Mouse (Mus musculus) MEL (cell line): Measurements from ENCODE around the gene Ipcef1.

ENCODE experiments used
- CHD1 ChIP-seq: IDR thresholded peaks from 2 replicates; pipeline ENCODE4 v1.6.1; 2012; ENCODE audit warnings: low read depth, mild to moderate bottlenecking, inconsistent platforms, low read length, improper control_type of control experiment
- CTCF ChIP-seq, 3 experiments: IDR thresholded peaks in 2 of 3; conservative IDR thresholded peaks in 1 of 3; 2 replicates each; pipeline ENCODE4 v1.5.1; 2011 to 2012; ENCODE audit warnings: low read length in 3 of 3, low read depth in 2 of 3, mild to moderate bottlenecking in 2 of 3, improper control_type of control experiment in 1 of 3, inconsistent platforms in 1 of 3, mixed read lengths in 1 of 3, moderate library complexity in 1 of 3; ENCODE audit not compliant: control insufficient read depth in 1 of 3, insufficient read depth in 1 of 3, poor library complexity in 1 of 3, severe bottlenecking in 1 of 3
- ETS1 ChIP-seq: IDR thresholded peaks from 2 replicates; pipeline ENCODE4 v1.6.1; 2012; ENCODE audit warnings: low read depth, mild to moderate bottlenecking, inconsistent platforms, low read length, improper control_type of control experiment, moderate library complexity
- MAFK ChIP-seq: IDR thresholded peaks from 2 replicates; pipeline ENCODE4 v1.6.1; 2011; ENCODE audit warnings: low read depth, mild to moderate bottlenecking, low read length, improper control_type of control experiment, borderline replicate concordance
- NELFE ChIP-seq: IDR thresholded peaks from 2 replicates; pipeline ENCODE4 v1.6.1; 2011; ENCODE audit warnings: low read depth, low read length, improper control_type of control experiment
- POLR2A ChIP-seq, 2 experiments: IDR thresholded peaks; 2 replicates each; pipeline ENCODE4 v1.6.1; 2011 to 2012; ENCODE audit warnings: low read length in 2 of 2, mild to moderate bottlenecking in 2 of 2, control low read depth in 1 of 2, improper control_type of control experiment in 1 of 2, low read depth in 1 of 2, moderate library complexity in 1 of 2; ENCODE audit not compliant: control insufficient read depth in 1 of 2, insufficient read depth in 1 of 2, poor library complexity in 1 of 2
- POLR2AphosphoS2 ChIP-seq: IDR thresholded peaks from 2 replicates; pipeline ENCODE4 v1.6.1; 2011; ENCODE audit warnings: low read length, improper control_type of control experiment
- POLR2AphosphoS5 ChIP-seq: IDR thresholded peaks from 2 replicates; pipeline ENCODE4 v1.6.1; 2012; ENCODE audit warnings: low read depth, borderline replicate concordance, mild to moderate bottlenecking, inconsistent platforms, low read length, moderate library complexity, mixed read lengths
- RCOR1 ChIP-seq: IDR thresholded peaks from 2 replicates; pipeline ENCODE4 v1.6.1; 2012; ENCODE audit warnings: low read depth, mild to moderate bottlenecking, inconsistent platforms, low read length, improper control_type of control experiment
- ZNF384 ChIP-seq: IDR thresholded peaks from 2 replicates; pipeline ENCODE4 v1.6.1; 2012; ENCODE audit warnings: low read depth, mild to moderate bottlenecking, inconsistent platforms, low read length, improper control_type of control experiment

- TF ChIP-seq ZNF384, result no peak
- TF ChIP-seq POLR2A (IDR thresholded peaks at IDR 0.05; ENCODE audit: control insufficient read depth in 1 of 2, insufficient read depth in 1 of 2, low read depth in 1 of 2, low read length in 2 of 2, poor library complexity in 1 of 2), result no peak
- TF ChIP-seq CHD1, result no peak
- no peak for TF ChIP-seq CTCF (IDR thresholded peaks at IDR 0.05 in 2 of 3, conservative IDR thresholded peaks at IDR 0.05 in 1 of 3; ENCODE audit: control insufficient read depth in 1 of 3, insufficient read depth in 1 of 3, low read depth in 2 of 3, low read length in 3 of 3, poor library complexity in 1 of 3, severe bottlenecking in 1 of 3)
- TF ChIP-seq POLR2AphosphoS5, result no peak
- no peak for TF ChIP-seq ETS1
- TF ChIP-seq POLR2AphosphoS2, result no peak
- no peak for TF ChIP-seq NELFE
- no peak for TF ChIP-seq MAFK
- no peak for TF ChIP-seq RCOR1
Measured at GRCm38 (mm10) chr10:7069090-7069489, 16.8 kb upstream of the Ipcef1 start.
